Mouse (Mus musculus) intestine, embryonic 15.5 days (tissue): Measurements from ENCODE around the gene Rasd1. TPM values are rescaled to one million over a fixed set of nuclear protein-coding genes. Genes with fewer than 3 reads are reported as not detected.
A peak's percentile ranks its signal among the peaks of the same experiment; 100 is the strongest.

ENCODE experiments used
- ATAC-seq: fragments of 200-750 bp; cut with Nextera tagmentation; 2 replicates; pipeline ENCODE4 v1.8.0; 2017; ENCODE audit warnings: moderate TSS enrichment, moderate library complexity
- H3K27ac ChIP-seq: fragments of 300-500 bp; sonication (generic); 2 replicates; pipeline ENCODE4 v1.5.1; 2015; ENCODE audit warnings: mild to moderate bottlenecking, inconsistent platforms
- H3K27me3 ChIP-seq: fragments of 300-500 bp; sonication (generic); replicated peaks from 2 replicates; pipeline ENCODE4 v1.6.1; 2015; ENCODE audit warnings: inconsistent platforms
- H3K36me3 ChIP-seq: fragments of 300-500 bp; sonication (generic); 2 replicates; pipeline ENCODE4 v1.6.1; 2015; ENCODE audit warnings: inconsistent platforms
- H3K4me1 ChIP-seq: fragments of 300-500 bp; sonication (generic); replicated peaks from 2 replicates; pipeline ENCODE4 v1.6.1; 2015; ENCODE audit warnings: inconsistent platforms
- H3K4me2 ChIP-seq: fragments of 300-500 bp; sonication (generic); replicated peaks from 2 replicates; pipeline ENCODE4 v1.6.1; 2015; ENCODE audit warnings: mild to moderate bottlenecking, inconsistent platforms
- H3K4me3 ChIP-seq: fragments of 300-500 bp; sonication (generic); replicated peaks from 2 replicates; pipeline ENCODE4 v1.5.1; 2015; ENCODE audit warnings: inconsistent platforms
- H3K9ac ChIP-seq: fragments of 300-500 bp; sonication (generic); 2 replicates; pipeline ENCODE4 v1.6.1; 2015; ENCODE audit warnings: inconsistent platforms
- H3K9me3 ChIP-seq: fragments of 300-500 bp; sonication (generic); 2 replicates; pipeline ENCODE4 v1.6.1; 2016; ENCODE audit warnings: inconsistent platforms
- WGBS: fragments of 180-500 bp; shearing (Covaris S2); methylation state at CpG from one replicate; pipeline ENCODE4 v1.1.7; 2015; 5-methylcytosine and 5-hydroxymethylcytosine counted together
- polyA plus RNA-seq: library from polyadenylated mRNA; unstranded; fragments of >200 nt; fragmentation: Nextera tagmentation; extraction: Ambion mirVana; gene quantifications from 2 replicates; pipeline ENCODE4 v1.2.1, GENCODE M21; 2015

Gene Rasd1
- polyA plus RNA-seq, 1 experiment from 2014 or later = 2.1 TPM

- 41% methylated on average over 4 of the region's 4 CpGs for WGBS
- Histone ChIP-seq H3K9me3 (no peaks in the 10 kb centered on the region), H3K4me1 (peaks cover 29% of the 10 kb centered on the region), H3K4me2 (no peak overlapping the region), H3K4me3 (no peak overlapping the region), H3K27ac (no peak overlapping the region), H3K27me3 (no peaks in the 10 kb centered on the region), H3K9ac (no peak overlapping the region), H3K36me3 (no peaks in the 10 kb centered on the region)
- ATAC-seq = peak; percentile 24
These were observed 34.7 kb downstream of the Rasd1 start for GRCm38 (mm10) chr11:59930031-59930430.

GRCm38 (mm10) chr11:59921265-59921664, 43.5 kb downstream of the Rasd1 start:
- H3K36me3 ChIP-seq = no peaks in the 10 kb centered on the region
- no peaks in the 10 kb centered on the region for H3K27me3 ChIP-seq
- no peak overlapping the region for H3K9ac ChIP-seq
- H3K9me3 ChIP-seq = no peaks in the 10 kb centered on the region
- H3K4me1 ChIP-seq = peaks cover 3% of the 10 kb centered on the region; the same call in 1 of the 2 replicates
- peak; percentile 84 for ATAC-seq
- H3K4me3 ChIP-seq = no peak overlapping the region; the same call in 1 of the 2 replicates
- WGBS = 13% methylated on average over 7 of the region's 7 CpGs
- peak overlapping the region; percentile 40 for H3K4me2 ChIP-seq
- H3K27ac ChIP-seq = peak overlapping the region; percentile 18; the same call in 1 of the 2 replicates

DNA sequence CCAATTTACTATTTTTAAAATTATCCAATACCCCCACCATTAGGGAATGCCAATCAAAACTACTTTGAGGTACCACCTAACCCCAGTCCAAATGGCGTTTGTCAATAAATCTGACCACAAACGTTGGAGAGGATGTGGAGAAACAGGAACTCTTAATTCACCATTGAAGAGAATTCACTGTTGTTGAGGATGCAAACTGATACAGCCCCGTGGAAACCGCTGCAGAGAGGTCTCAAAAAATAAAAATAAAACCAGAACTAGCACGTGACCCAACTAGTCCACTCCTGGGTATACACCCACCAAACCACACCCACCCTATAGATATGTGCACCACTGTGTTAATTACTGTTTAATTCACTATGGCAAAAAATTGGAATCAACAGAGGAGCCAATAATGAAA, 44.4 kb downstream of the Rasd1 start:
- H3K9me3 ChIP-seq = no peaks in the 10 kb centered on the region
- H3K4me3 ChIP-seq = no peak overlapping the region
- no peak overlapping the region for H3K4me2 ChIP-seq
- 63% methylated on average over 5 of the region's 5 CpGs for WGBS
- no peak overlapping the region for H3K9ac ChIP-seq
- H3K4me1 ChIP-seq = peaks cover 3% of the 10 kb centered on the region; the same call in 1 of the 2 replicates
- H3K27me3 ChIP-seq = no peaks in the 10 kb centered on the region
- H3K36me3 ChIP-seq = no peaks in the 10 kb centered on the region
- ATAC-seq = no peak
- no peak overlapping the region for H3K27ac ChIP-seq

- ATAC-seq = no peak
- 68% methylated on average over 3 of the region's 3 CpGs for WGBS
- Histone ChIP-seq H3K9me3 (no peaks in the 10 kb centered on the region), H3K4me2 (no peak overlapping the region), H3K4me3 (no peak overlapping the region), H3K9ac (no peak overlapping the region), H3K36me3 (no peaks in the 10 kb centered on the region), H3K27ac (no peak overlapping the region), H3K4me1 (peaks cover 3% of the 10 kb centered on the region; the same call in 1 of the 2 replicates), H3K27me3 (no peaks in the 10 kb centered on the region)
These were observed 45.3 kb downstream of the Rasd1 start for GRCm38 (mm10) chr11:59919401-59919800.

DNA sequence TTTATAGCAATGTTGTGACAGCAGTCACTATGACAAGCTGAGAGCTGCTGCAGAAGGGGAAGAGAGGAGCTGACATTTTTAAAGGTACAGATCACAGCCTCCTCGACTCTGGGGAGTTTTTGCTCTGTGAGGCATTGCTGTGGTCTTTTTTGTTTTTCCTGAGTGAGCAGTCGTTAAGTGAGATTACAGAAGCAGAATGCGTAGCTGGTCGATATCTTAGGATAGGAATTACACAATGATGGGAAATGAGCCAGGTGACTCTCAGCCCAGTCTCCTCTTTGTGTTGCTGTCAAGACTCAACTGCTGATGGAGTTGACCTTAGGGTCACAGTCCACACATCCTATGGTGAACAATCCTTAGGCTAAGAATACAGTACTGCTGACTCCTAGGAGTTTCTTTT, 46.7 kb downstream of the Rasd1 start:
- Histone ChIP-seq H3K4me1 (peaks cover 3% of the 10 kb centered on the region; the same call in 1 of the 2 replicates), H3K4me2 (no peak overlapping the region), H3K9ac (no peak overlapping the region), H3K27me3 (no peaks in the 10 kb centered on the region), H3K9me3 (no peaks in the 10 kb centered on the region), H3K27ac (no peak overlapping the region), H3K36me3 (no peaks in the 10 kb centered on the region), H3K4me3 (no peak overlapping the region)
- 34% methylated on average over 4 of the region's 4 CpGs for WGBS
- ATAC-seq = no peak

DNA sequence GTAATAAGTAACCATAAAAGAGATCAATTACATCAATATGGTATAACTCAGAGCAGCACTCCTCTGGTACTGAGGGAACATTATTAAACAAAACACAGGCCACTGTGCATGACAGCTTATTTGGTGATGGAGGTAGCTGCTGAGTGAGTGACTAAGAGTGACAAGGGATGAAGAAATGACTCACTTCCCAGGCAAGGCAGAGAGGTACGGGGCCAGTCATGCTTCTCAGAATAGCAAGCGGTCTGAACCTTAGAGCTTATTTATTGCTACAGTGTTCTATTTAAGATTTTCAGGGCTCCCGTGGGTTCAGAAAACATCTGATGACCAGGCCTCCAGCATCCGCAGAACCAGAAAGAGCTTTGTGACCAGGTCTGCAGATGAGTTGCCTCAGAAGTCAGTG, 51.0 kb downstream of the Rasd1 start:
- Histone ChIP-seq H3K27ac (no peak overlapping the region), H3K9ac (no peak overlapping the region), H3K4me1 (no peaks in the 10 kb centered on the region), H3K4me2 (no peak overlapping the region), H3K4me3 (no peak overlapping the region), H3K36me3 (no peaks in the 10 kb centered on the region), H3K27me3 (no peaks in the 10 kb centered on the region), H3K9me3 (no peaks in the 10 kb centered on the region)
- ATAC-seq = no peak
- WGBS = 72% methylated on average over 4 of the region's 4 CpGs

Other genes with a start within 250 kb of the Rasd1 start
- gene Pld6, start 177.3 kb downstream of the Rasd1 start, polyA plus RNA-seq = 2.9 and 3.5 TPM in 2 replicates
- gene Flcn, start 154.9 kb downstream of the Rasd1 start, polyA plus RNA-seq = 35.9 and 39.2 TPM in 2 replicates
- 32.7 and 34.4 TPM in 2 replicates for gene Nt5m, start 125.5 kb downstream of the Rasd1 start, polyA plus RNA-seq
- 192 and 193 TPM in 2 replicates for gene Cops3, start 125.1 kb downstream of the Rasd1 start, polyA plus RNA-seq
- 34.5 and 35.6 TPM in 2 replicates for gene Med9, start 16.7 kb downstream of the Rasd1 start, polyA plus RNA-seq
- 8.2 and 8.8 TPM in 2 replicates for gene Pemt, start 81.5 kb upstream of the Rasd1 start, polyA plus RNA-seq
- 18.2 and 18.5 TPM in 2 replicates for gene Rai1, start 140.1 kb upstream of the Rasd1 start, polyA plus RNA-seq